Mouse (Mus musculus): ENCODE measurements around the gene Ppp1cc.
A peak's percentile ranks its signal among the peaks of the same experiment; 100 is the strongest.

Ppp1cc gene

DNA sequence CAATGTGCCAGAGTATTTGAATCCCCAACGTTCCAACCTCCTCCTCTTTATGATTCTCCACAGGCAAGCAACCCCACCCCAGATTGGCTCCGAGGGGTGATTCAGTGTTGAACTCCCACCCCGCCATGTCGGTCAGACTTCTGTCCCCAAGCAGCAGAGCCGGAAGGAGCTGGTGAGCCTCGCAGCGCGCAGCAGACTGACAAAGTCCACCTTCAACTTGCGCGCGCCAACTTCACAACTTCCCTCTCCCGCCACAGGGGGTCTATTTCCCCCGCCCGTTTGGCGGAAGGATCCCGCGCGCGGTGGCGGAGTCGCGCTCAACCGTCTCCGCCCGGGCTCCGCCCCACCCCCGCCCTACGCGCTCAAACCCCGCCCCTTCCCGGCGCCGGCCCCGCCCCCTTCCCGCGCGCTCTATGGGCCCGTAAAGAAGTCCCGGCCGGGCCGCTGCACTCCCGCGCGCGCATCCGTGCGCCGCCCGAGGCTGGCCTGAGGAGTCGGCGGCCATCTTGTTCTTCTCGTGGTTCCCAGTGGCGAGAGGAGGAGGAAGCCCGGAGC is at the start of gene Ppp1cc:
Gene Ppp1cc (plus strand): TSS at position 452 of the 555 bp plus-strand sequence.
- DNase-seq (ENCODE audit: low spot score in 2 of 2): peak; percentile 78 to 85

- no peak for DNase-seq (ENCODE audit: low spot score in 2 of 2)
Observed at GRCm38 (mm10) chr5:122109325-122110060, 48.6 kb upstream of the Ppp1cc start.

GRCm38 (mm10) chr5:122110625-122111024 is 47.5 kb upstream of the Ppp1cc start:
- DNase-seq (ENCODE audit: low spot score in 2 of 2): no peak

GRCm38 (mm10) chr5:122111091-122111932 is 46.8 kb upstream of the Ppp1cc start:
- no peak for DNase-seq (ENCODE audit: low spot score in 2 of 2)

- no peak for DNase-seq (ENCODE audit: low spot score in 2 of 2)
Observed at GRCm38 (mm10) chr5:122111933-122112248, 46.2 kb upstream of the Ppp1cc start.

DNA sequence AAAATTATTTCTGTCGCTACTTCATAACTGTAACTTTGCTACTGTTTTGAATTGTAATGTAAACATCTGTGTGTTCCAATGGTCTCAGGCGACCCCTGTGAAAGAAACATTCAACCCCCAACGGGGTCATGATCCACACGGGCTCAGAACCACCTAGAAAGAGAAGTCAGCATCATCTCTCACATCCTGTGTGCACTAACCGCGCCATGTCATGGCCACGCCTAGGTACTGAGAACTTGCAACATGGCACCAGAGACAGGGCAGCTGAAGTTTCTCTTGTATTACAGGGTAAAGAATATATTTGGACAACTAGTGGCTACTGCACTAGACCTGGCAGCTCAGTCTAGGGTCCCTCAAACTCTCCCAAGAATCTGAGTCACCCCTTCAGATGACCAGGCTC is 44.6 kb upstream of the Ppp1cc start:
- DNase-seq (ENCODE audit: low spot score in 2 of 2): no peak

DNA sequence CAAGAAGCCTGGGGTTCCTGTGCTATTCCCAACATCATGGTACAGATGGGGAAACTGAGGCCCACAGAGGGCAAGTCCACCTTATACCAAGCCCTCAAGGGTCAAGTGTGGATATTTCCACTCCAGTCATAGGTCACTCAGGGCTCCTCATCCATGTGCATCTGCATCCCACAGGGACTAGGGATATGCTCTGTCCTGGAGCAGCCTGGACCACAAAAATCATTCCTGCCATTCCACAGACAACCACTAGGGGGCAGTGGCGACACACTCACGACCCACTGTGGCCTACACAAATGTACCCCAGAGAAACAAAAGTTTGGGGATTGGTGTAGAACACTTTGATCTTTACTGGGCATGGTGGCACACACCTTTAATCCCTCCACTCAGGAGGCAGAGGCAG is 43.9 kb upstream of the Ppp1cc start:
- no peak for DNase-seq (ENCODE audit: low spot score in 2 of 2)

DNA sequence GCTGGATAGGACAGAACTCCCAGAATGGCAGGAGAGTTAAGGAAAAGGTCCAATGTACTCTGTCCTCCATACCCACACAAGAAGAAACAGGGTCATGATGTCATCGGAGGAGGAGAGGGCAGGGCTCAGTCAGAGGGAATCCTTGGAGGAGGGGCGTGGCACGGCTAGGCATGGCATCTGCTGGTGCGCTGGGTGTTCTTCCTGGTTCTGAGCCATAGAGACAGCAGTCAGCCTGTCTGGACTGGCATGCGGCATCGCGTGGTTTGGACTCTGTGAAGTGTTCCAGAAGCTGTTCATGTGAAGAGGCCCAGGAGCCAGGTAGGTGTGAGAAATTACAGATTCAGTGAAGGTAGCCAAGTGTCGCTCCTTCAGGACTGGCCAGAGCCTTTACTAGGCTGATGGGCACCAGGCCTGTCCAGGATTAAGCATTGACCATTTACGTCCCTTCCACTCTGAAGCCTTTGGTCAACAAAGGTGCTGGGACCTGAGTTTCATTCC is 42.8 kb upstream of the Ppp1cc start:
- DNase-seq (ENCODE audit: low spot score in 2 of 2): no peak

- DNase-seq (ENCODE audit: low spot score in 2 of 2): no peak
Observed at GRCm38 (mm10) chr5:122116243-122116642, 41.8 kb upstream of the Ppp1cc start.

DNA sequence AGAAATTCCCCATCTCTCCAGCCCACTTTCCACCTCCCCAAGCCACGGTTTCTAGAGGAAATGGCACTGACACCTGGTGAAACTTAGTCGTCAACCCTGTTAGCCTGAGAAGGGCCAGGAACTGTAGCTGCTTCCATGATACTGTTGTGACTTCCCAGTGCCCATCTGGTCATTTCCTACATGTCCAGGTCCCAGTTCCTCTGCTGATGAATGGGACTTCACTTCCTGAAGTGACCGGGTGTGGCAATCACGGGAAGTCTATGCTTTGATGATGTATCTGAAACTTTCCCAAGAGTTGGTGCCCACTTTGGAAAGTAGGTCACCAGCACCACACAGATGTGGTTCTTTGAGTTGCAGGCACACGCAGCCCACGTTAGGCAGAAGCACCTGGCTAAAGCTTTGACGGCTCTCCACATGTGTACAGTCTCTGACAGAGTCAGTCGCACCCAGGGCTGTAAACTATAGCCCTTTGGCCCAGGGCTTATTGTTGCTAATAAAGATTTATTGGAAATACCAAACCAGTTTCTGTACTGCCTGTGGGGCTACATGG is 32.8 kb upstream of the Ppp1cc start:
- no peak for DNase-seq (ENCODE audit: low spot score in 2 of 2)

- peak in 1 of 2 experiments; percentile 46 for DNase-seq (ENCODE audit: low spot score in 2 of 2)
Observed at GRCm38 (mm10) chr5:122129068-122129655, 28.9 kb upstream of the Ppp1cc start.

DNA sequence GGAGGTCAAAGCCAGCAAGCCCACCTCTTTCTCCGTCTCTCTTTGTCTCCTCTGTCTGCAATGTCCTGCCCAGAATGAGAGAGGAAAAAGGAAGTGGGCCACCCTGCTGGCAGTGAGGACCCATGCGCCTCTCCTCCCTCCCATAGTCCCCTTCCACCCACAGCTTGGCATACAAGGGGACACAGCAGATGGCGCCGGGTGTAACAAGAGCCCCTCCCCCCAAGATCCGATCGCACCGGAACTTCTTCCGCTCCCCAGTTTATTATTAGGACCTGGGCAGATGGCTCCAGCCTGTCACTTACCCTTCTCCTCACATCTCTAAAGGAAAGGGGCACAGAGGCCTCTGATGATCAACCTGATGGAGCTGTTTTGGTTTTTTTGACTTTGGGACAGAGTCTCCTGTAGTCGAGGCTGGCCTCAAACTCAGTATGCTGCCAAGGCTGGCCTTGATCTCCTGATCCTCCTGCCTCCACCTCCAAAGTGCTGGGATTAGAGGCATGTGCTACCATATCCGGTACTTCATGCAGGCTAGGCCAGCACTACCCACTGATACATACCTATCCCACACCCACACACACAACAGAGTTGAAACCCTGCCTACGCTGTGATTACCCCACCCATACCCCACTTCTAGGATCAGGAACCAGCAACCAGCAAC is 27.6 kb upstream of the Ppp1cc start:
- no peak for DNase-seq (ENCODE audit: low spot score in 2 of 2)

GRCm38 (mm10) chr5:122131076-122132051 is 26.7 kb upstream of the Ppp1cc start:
- peak; percentile 80 to 85 for DNase-seq (ENCODE audit: low spot score in 2 of 2)

- DNase-seq (ENCODE audit: low spot score in 2 of 2): no peak
Observed at GRCm38 (mm10) chr5:122132167-122133049, 25.7 kb upstream of the Ppp1cc start.

DNA sequence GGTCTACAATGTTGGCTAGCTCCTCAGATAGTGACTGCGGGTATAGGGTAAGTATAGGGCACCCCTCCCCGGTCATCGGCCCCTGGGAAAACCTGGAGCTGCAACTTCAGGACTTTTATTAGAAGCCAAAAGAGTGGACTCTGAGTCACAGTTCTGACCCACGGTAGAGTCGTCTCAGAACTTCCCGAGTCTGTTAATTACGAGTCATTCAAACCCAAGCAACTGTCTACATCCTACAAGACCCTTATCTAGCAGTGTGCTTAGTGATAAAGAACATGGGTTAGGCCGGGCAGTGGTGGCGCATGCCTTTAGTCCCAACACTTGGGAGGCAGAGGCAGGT is 25.1 kb upstream of the Ppp1cc start:
- DNase-seq (ENCODE audit: low spot score in 2 of 2): no peak

GRCm38 (mm10) chr5:122134395-122135289 is 23.4 kb upstream of the Ppp1cc start:
- DNase-seq (ENCODE audit: low spot score in 2 of 2): no peak

GRCm38 (mm10) chr5:122135290-122135882 is 22.7 kb upstream of the Ppp1cc start:
- no peak for DNase-seq (ENCODE audit: low spot score in 2 of 2)

Measured in urinary bladder, adult 18-20 months (tissue).